Mouse (Mus musculus) adrenal gland, adult (tissue): ENCODE measurements around the gene Itga5.
A peak's percentile ranks its signal among the peaks of the same experiment; 100 is the strongest.

Experiments
- DNase-seq, 2 experiments: peaks; one replicate each; pipeline ENCODE4 v3.0.0; 2022 to 2023; ENCODE audit warnings: low spot score in 1 of 2; ENCODE audit not compliant: inconsistent age in 2 of 2

Gene Itga5

GRCm38 (mm10) chr15:103315011-103315502, 51.5 kb downstream of the Itga5 start:
- peak; percentile 81 to 91 for DNase-seq

GRCm38 (mm10) chr15:103314181-103314580, 52.4 kb downstream of the Itga5 start:
- DNase-seq, result no peak

- peak; percentile 49 to 87 for DNase-seq
Observed at GRCm38 (mm10) chr15:103313495-103314095, 53.0 kb downstream of the Itga5 start.

GRCm38 (mm10) chr15:103310365-103310910, 56.1 kb downstream of the Itga5 start, which contains the start of gene Gpr84:
Gene Gpr84 (minus strand): TSS chr15:103310612.
- DNase-seq, result no peak

GRCm38 (mm10) chr15:103308876-103309580, 57.5 kb downstream of the Itga5 start:
- no peak for DNase-seq

GRCm38 (mm10) chr15:103308056-103308875, 58.3 kb downstream of the Itga5 start:
- DNase-seq, result no peak

- DNase-seq, result peak; percentile 91 to 98
Observed at GRCm38 (mm10) chr15:103307125-103307524, 59.4 kb downstream of the Itga5 start.

- DNase-seq, result peak in 1 of 2 experiments; percentile 57
Observed at GRCm38 (mm10) chr15:103305792-103306645, 60.5 kb downstream of the Itga5 start.

- DNase-seq, result peak; percentile 96 to 99
Observed at GRCm38 (mm10) chr15:103305070-103305678, 61.4 kb downstream of the Itga5 start.

GRCm38 (mm10) chr15:103304616-103304969, 62.0 kb downstream of the Itga5 start:
- no peak for DNase-seq

- peak in 1 of 2 experiments; percentile 35 for DNase-seq
Observed at GRCm38 (mm10) chr15:103303916-103304615, 62.5 kb downstream of the Itga5 start.

- DNase-seq, result no peak
Observed at GRCm38 (mm10) chr15:103302341-103303021, 64.1 kb downstream of the Itga5 start.

- no peak for DNase-seq
Observed at GRCm38 (mm10) chr15:103301547-103302340, 64.8 kb downstream of the Itga5 start.

GRCm38 (mm10) chr15:103301046-103301445, 65.5 kb downstream of the Itga5 start:
- DNase-seq, result no peak

- no peak for DNase-seq
Observed at GRCm38 (mm10) chr15:103300560-103300959, 66.0 kb downstream of the Itga5 start.

- no peak for DNase-seq
Observed at GRCm38 (mm10) chr15:103300067-103300471, 66.5 kb downstream of the Itga5 start.

GRCm38 (mm10) chr15:103299644-103300043, 66.9 kb downstream of the Itga5 start:
- no peak for DNase-seq
